Mouse (Mus musculus) cerebellum, adult 2 months (tissue): ENCODE measurements around the gene Emp1. TPM values are rescaled to one million over a fixed set of nuclear protein-coding genes. Genes with fewer than 3 reads are reported as not detected.

Experiments used
- DNase-seq, 2 experiments: peaks; one replicate each; pipeline ENCODE4 v3.0.0; 2021
- H3K27ac ChIP-seq: fragments of 200-500 bp; 2 replicates; pipeline ENCODE4 v1.5.1; 2012; ENCODE audit warnings: low read length, control low read depth, inconsistent platforms; ENCODE audit not compliant: insufficient read depth
- H3K27me3 ChIP-seq: fragments of 200-500 bp; 2 replicates; pipeline ENCODE4 v1.6.1; 2012; ENCODE audit warnings: inconsistent platforms, mild to moderate bottlenecking, low read length, moderate library complexity; ENCODE audit not compliant: control insufficient read depth, insufficient read depth
- H3K4me1 ChIP-seq: fragments of 200-500 bp; 2 replicates; pipeline ENCODE4 v1.6.1; 2011; ENCODE audit warnings: low read length; ENCODE audit not compliant: control insufficient read depth, insufficient read depth
- H3K4me3 ChIP-seq: fragments of 200-500 bp; replicated peaks from 2 replicates; pipeline ENCODE3; 2011; ENCODE audit warnings: mild to moderate bottlenecking, low read depth, low read length, control low read depth; ENCODE audit not compliant: insufficient read depth
- CTCF ChIP-seq: fragments of 200-500 bp; IDR thresholded peaks from 2 replicates; pipeline ENCODE4 v1.5.1; 2011; ENCODE audit warnings: low read depth, mild to moderate bottlenecking, control low read depth, low read length, moderate library complexity, borderline replicate concordance; ENCODE audit not compliant: insufficient read depth
- POLR2A ChIP-seq: fragments of 200-500 bp; IDR thresholded peaks from 2 replicates; pipeline ENCODE4 v1.6.1; 2011; ENCODE audit warnings: low read length, control low read depth, borderline replicate concordance; ENCODE audit not compliant: insufficient read depth
- WGBS: fragments of 180-500 bp; shearing (Covaris S2); methylation state at CpG from one replicate; pipeline ENCODE4 v1.1.7; 2018; 5-methylcytosine and 5-hydroxymethylcytosine counted together
- polyA plus RNA-seq: library from polyadenylated mRNA; depleted of rRNA; stranded (reverse); fragments of >200 nt; gene quantifications from 2 replicates; pipeline ENCODE4 v1.2.3, GENCODE M21; 2012; rRNA removed

The Emp1 gene
- 1.5 and 1.8 TPM in 2 replicates for polyA plus RNA-seq

DNA sequence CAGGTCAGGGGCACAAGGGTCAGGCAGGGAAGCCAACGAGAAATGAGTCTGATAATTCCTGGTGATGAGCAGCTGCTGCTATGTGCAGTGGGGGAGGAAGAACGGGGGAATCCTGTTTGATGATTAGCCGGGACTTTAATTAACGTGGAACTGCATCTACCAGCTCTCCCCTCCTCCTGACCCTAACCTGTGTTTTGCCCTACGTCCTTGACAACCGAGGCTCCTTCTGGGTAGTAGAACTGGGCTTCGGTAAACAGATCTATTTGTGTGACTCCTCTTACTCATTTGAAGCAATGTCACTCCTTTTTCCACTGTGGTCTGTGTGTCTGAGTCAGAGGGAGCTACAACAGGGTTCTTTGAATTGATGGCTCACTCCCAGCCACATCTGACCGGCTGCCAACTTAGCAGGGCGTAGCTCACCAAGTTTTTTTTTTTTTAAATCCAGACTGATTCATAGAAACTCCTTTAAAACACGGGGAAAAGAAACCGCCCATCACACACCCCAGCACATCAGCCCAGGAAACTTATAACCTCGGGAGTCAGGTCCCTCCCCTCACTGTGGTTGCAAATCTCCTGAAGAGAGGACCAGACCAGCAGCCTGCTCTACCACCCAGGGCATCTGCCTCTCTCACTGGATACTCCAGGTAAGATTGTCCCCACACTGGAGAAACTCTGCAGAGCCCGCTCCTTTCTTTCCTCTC, at the start of gene Emp1:
Emp1 (plus strand) TSS at position 87 of the 701 bp plus-strand sequence.
- Histone ChIP-seq H3K4me1 (no peaks in the 10 kb centered on the region), H3K4me3 (no peak within 1 kb of the TSS), H3K27ac (no peak within 1 kb of the TSS), H3K27me3 (no peaks in the 10 kb centered on the region; the same call in 1 of the 2 replicates)
- DNase-seq, result peak in 1 of 2 experiments; percentile 17
- TF ChIP-seq POLR2A (no peak), CTCF (no peak)
- 9% methylated on average over 13 of the region's 13 CpGs for WGBS

DNA sequence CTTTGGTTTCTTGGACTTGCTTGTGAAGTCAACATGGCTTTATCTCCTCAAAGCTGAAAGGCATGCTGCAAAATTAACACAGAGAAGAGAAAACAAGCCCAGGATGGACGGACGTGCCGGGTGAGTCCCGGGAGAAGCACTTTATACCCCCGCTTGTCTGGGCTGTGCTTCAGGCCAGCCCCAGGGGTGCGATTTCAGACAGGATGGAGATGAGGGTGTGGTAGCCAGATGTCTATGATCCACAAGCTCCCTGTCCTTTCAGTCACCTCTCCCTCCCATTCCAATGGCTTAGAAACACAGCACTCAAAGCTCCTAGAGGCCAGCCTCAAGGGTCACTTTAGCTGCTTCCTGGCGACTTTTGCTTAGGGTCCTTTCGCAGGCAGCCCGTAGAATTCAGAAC, 48.4 kb upstream of the Emp1 start:
- 75% methylated on average over 9 of the region's 9 CpGs for WGBS
- TF ChIP-seq CTCF (no peak), POLR2A (no peak)
- Histone ChIP-seq H3K4me1 (no peaks in the 10 kb centered on the region), H3K27ac (no peak overlapping the region), H3K4me3 (no peak overlapping the region), H3K27me3 (no peaks in the 10 kb centered on the region)
- no peak for DNase-seq

DNA sequence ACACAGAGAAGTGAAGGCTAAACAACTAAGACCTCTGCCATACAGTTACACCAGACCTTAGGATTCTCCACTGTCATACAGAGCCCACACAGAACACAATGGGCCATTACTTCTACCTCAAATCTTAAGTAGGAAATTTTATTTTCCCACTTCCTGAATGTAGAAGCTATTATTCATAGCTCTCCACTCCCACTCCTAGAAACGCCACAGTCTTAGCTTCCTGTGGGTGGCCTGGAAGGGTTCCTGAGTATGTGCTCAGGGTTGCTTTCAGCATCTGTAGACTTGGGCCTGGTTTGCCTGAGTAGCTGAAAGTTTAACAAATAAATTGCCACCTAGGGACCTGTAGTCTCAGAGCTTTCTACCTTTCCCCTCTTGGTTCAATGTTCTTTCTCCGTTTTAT, 46.2 kb upstream of the Emp1 start:
- Histone ChIP-seq H3K4me3 (no peak overlapping the region), H3K27ac (no peak overlapping the region), H3K27me3 (no peaks in the 10 kb centered on the region), H3K4me1 (no peaks in the 10 kb centered on the region)
- 93% methylated on average over 2 of the region's 2 CpGs for WGBS
- DNase-seq, result no peak
- TF ChIP-seq CTCF, result no peak
- no peak for TF ChIP-seq POLR2A

DNA sequence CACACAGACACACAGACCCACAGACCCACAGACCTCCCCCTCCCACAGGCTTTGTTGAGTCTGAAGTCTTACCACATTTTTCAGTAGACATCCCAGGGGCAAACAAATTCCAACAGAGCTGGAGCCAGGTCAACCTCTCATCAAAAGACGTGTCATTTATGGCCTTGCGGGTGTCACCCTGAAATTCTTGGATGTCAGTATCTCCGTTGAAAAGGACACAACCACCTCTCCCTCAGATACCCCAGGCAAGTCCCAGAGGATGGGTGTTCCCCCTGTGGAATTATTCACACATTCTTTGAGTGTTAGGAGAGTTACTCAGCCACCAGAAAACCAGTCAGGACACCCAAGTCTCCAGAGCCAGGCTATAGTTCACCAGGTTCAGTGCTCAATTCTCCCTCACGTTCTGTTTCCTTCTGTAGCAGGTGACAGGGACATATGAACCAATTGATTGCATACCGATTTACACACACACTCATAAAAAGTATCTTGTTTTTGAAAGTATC, 42.9 kb upstream of the Emp1 start:
- Histone ChIP-seq H3K27ac (no peak overlapping the region), H3K4me1 (peaks cover 3% of the 10 kb centered on the region; the same call in 1 of the 2 replicates), H3K27me3 (no peaks in the 10 kb centered on the region), H3K4me3 (no peak overlapping the region)
- 82% methylated on average over 5 of the region's 5 CpGs for WGBS
- no peak for TF ChIP-seq CTCF
- no peak for TF ChIP-seq POLR2A
- DNase-seq, result no peak

DNA sequence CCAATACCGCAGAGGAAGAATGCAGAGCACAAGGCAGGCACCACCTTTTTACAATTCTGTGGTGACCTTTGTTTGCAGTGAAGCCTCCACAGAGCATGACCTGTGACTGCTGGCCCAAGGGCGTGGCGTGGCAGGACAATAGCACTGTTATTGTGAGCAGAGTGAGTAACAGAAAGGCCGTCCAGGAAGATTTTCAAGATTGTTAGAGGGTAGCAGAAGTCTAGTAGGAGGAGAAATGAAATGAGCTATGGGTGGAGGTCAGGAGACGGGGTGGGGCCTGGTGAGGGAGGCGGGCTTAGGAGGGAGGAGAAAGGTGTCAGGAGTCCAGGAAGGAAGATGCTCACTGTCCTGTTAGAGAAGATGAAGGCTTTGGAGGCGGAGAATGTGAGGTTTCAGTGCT, 39.6 kb upstream of the Emp1 start:
- Histone ChIP-seq H3K27me3 (no peaks in the 10 kb centered on the region), H3K27ac (no peak overlapping the region), H3K4me1 (peaks cover 3% of the 10 kb centered on the region; the same call in 1 of the 2 replicates), H3K4me3 (no peak overlapping the region)
- WGBS, result 86% methylated on average over 7 of the region's 7 CpGs
- DNase-seq, result no peak
- TF ChIP-seq POLR2A (no peak), CTCF (no peak)

DNA sequence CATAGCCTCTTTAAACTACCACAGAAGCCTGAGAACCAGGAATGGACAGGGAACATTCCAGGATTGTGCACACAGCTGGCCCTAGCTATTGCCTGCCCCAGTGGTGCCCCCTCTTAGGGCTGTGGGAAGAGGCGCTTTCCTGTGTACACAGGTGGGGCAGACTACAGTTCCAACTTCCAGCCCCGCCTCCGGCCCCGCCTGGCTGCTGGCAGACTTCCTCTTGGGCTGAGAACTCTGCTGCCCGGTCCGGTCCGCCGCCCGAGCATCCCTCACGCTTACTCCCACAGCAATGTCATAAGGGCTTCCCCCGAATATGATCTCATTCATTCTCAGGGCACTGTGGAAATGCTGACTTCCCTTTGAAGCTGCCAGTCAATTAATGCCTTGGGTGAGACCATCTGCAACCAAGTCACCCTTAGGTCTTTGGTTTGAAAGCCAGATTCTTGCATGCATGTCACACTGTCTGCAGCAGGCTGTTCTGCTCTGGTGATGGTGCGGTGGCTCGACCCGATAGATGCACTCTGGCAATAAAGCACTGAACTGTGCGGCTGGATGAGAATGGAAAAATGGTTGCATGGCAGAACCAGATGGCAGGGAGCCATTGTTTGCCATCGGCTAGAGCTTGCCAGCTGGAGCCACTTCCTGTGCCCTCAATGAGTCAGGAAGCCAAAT, 38.9 kb upstream of the Emp1 start:
- peak; percentile 44 to 53 for DNase-seq
- H3K4me1 ChIP-seq, result peaks cover 3% of the 10 kb centered on the region; the same call in 1 of the 2 replicates
- 7% methylated on average over 16 of the region's 16 CpGs for WGBS
- H3K27ac ChIP-seq, result no peak overlapping the region
- no peaks in the 10 kb centered on the region for H3K27me3 ChIP-seq
- H3K4me3 ChIP-seq, result peak overlapping the region; percentile 20
- TF ChIP-seq CTCF (no peak), POLR2A (no peak)

DNA sequence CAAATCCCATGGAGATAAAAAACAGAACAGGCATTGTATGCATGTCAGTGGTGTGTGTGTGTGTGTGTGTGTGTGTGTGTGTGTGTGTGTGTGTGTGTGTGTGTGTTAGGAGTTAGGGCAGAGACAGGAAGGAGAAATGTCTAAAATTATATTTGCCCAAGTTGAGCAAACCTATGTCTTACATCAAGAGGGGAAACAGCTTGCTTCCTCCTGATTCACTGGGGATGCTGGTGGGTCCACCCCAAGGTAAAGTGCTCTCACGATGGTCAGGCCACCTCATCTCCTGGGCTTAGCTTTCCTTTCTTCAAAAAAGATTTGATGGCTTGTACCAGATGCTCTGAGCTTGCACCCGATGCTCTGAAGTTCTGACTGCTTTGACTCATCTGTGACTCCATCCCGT, 38.2 kb upstream of the Emp1 start:
- Histone ChIP-seq H3K4me1 (peaks cover 3% of the 10 kb centered on the region; the same call in 1 of the 2 replicates), H3K27ac (no peak overlapping the region), H3K27me3 (no peaks in the 10 kb centered on the region), H3K4me3 (no peak overlapping the region)
- DNase-seq, result no peak
- TF ChIP-seq POLR2A (no peak), CTCF (no peak)
- 78% methylated on average over 3 of the region's 3 CpGs for WGBS

DNA sequence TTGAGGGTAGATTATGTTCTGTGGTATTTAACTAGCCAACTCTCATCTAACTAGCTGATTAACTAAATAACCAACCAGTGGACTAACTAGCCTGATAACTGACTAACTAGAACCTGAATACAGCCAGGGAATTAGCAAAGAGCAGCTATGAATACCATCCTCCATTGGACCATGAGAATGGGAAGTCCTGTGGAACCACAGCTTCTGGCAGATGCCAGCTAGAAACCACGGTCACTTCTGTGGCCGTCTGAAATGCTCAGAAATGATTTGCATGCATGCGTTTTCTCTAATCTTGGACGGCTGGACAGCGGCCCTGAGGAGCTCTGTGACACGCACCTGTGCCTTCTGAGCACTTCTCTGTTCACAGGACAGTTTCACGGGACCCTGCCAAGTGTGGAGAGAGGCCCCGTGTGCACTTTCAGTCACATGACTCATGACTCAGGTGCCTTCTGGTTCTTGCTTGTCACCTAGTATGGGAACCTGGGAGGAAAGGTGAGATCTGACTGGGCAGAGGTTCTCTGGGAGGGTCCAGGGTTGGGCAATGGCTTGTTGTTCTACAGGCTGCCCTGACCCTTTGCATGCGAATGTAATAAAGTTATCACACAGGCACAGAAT, 37.6 kb upstream of the Emp1 start:
- no peak overlapping the region for H3K27ac ChIP-seq
- H3K27me3 ChIP-seq, result no peaks in the 10 kb centered on the region
- H3K4me1 ChIP-seq, result peaks cover 3% of the 10 kb centered on the region; the same call in 1 of the 2 replicates
- 60% methylated on average over 9 of the region's 9 CpGs for WGBS
- no peak for TF ChIP-seq POLR2A
- TF ChIP-seq CTCF, result no peak
- H3K4me3 ChIP-seq, result no peak overlapping the region
- DNase-seq, result no peak
